Mouse (Mus musculus): ENCODE data around the gene Ksr2.

The Ksr2 gene

DNA sequence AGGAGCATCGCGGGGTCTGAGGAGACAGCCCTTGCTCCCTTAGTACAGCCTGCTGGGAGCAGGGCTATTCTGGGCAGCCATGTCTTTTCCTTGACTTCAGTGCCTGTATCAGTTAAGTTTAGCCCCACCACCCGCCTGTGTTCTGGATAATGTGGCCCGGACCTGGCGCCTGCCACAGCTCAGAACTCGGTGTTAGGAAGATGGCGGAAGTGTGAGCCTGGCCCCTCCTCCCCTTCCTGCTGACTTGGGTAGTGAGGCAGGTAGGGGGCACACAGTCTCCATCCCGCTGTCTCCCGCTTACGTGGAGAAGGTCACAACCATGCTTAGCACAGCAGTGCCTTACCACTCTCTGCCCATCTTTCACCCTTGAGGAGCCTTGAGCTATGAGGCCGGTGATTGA is 68.2 kb downstream of the Ksr2 start:
- no peak for DNase-seq (ENCODE audit: low spot score)

DNA sequence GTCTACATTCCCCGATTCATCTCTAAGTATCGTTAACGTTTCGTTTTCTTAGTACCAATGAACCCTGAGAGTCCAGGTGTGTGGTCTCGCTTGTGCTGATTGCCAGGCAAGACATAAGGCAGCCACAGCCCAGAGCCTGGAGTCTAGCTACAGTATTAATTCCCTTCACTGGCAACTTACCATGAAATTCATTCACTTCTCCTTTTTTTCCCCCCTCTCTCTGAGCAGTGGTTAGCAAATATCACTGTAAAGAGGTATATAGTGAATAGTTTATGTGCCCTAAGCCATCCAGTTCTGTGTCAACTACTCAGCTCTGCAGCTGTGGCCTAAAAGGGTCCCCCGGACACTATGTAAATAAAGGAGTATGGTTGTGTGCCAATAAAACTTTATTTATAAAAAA is 71.6 kb downstream of the Ksr2 start:
- DNase-seq (ENCODE audit: low spot score): no peak

DNA sequence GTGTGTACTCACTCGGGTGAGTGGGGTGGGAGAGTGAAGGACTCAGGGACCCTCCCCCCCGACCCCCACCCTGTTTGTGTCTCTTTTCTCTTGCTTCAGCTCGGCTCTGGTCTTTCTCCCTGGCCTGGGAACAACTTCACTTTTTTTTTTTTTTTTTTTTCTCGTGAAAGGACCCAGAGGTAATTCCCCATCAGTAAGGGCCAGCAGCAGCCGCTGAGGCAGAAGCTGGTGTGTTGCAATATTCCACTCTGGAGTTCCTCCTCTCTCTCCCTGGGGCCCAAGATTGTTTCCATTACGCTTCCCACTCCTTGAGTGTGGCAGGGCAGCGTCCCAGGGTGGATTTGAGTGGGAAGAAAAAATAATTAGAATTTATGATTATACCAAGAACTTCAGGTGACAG is 72.3 kb downstream of the Ksr2 start:
- DNase-seq (ENCODE audit: low spot score): no peak

DNA sequence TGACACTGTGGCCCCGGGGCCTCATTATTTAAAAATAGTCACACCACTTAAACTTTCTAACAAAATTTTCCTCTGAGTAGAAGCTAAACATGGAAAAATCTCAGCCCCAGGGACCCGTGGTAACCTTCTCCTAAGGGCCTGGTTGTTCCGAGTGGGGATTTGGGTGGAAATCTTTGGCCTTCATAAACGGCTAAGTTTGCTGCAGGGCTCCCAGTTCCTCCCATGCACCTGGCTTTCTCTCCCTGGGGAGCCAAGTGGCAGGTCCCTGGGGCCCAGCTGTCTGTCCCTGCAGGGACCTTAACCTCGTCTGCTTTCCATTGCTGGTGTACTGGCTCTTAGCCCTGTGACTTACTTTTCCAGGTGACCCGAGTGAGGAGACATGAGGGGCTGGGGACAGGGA is 74.4 kb downstream of the Ksr2 start:
- DNase-seq (ENCODE audit: low spot score): no peak

DNA sequence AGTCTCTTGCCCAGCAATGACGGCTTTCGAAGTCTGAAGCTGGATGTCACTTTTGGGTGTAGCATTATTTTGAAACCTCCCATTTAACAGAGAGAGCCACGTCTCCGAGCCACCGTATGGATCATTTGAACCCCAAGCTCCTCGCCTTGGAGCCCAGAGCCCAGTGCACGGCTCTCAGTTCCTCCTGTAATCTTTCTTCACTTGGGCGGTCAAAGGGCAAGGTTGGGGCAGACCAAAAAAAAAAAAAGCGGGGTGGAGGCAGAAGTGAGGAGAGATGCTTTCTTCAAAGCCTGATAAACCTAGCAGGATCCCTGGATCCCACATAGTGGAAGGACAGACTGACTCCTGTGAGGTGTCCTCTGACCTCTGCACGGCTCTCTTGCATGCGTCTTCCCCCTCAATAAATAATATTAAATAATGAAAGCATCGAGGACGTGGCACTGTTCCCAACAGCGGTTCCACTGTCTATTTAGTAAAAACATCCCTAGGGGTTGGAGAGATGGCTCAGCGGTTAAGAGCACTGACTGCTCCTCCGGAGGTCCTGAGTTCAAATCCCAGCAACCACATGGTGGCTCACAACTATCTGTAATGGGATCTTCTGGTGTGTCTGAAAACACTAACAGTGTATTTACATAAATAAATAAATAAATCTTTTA is 75.0 kb downstream of the Ksr2 start:
- no peak for DNase-seq (ENCODE audit: low spot score)

DNA sequence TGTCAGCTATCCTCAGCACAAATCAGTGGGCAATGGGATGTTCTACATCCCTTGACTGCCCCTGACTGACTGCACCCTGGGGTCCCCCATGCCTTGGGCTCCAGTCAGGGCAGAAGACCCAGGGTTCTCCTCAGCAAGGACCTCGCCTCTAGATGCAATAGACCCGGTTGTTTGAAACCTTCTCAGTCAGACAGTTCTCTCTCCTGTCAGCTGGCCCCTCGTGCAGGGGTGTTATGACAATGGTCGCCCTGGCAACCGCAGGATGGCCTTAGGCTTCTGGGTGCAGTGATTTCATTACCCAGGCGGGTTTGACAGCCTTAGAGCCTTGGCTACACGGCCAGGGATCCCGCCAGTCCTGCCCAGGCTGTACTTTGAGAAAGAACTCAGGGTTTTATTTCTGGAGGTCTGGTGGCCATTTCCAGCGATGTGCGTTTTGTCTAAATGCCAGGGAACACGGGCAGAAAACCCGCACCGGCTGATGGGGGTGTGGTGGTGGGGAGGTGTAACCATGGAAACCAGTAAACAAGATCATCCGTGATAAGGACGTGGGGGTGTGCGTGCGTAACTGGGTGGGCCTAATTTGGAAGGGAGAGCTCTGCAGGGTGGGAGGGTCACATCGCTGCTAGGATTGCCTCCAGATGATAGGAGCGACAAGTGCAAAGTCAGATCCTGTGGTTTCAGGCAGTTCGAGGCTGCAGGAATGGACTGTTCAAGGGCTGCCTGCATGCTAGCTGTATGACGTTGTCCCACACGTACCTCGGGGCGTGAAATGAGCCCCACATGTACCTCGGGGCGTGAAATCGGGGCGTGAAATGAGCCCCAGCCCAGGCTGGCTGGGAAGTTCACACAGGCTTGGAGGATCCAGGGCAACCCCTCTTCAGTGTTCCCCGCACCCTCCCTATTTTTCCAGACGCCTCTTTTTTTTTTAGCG is 79.4 kb downstream of the Ksr2 start:
- no peak for DNase-seq (ENCODE audit: low spot score)

DNA sequence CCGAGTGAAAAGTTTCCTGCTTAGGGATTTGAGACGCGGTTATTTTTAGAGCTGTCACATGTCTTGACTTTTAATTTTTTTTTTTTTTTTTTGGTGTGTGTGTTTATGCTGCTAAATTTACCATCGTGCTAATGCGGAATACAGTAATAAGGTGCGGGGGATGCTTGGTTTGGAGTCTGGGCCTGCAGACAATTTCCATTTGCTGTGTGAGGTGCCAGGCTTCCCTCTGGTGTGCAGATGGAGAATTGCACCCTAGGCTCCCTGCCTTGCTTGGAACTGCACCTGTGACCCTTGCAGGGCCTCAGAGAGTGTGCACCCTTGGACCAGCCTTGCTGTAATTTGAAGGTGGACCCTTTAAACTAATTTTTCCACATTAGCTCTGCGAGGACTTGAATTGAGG is 80.1 kb downstream of the Ksr2 start:
- DNase-seq (ENCODE audit: low spot score): no peak

DNA sequence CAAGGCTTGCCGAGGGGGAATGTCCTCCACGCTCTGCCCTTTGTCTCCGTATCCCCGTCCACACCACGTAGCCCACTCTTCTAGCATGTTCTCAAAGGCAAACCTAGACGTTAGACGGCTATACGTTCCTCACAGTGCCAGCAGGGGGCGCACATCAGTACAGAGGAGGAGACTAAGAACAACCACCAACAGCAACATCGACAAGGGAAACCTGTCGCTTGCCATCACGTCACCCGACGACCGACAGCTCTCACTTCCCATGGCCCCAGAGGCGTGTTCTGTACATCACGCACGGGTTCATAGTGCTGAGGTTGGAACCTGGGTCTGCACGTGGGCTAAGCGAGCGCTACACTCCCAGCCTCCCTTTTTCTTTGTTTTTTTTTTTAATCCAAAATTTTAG is 83.3 kb downstream of the Ksr2 start:
- DNase-seq (ENCODE audit: low spot score): no peak

DNA sequence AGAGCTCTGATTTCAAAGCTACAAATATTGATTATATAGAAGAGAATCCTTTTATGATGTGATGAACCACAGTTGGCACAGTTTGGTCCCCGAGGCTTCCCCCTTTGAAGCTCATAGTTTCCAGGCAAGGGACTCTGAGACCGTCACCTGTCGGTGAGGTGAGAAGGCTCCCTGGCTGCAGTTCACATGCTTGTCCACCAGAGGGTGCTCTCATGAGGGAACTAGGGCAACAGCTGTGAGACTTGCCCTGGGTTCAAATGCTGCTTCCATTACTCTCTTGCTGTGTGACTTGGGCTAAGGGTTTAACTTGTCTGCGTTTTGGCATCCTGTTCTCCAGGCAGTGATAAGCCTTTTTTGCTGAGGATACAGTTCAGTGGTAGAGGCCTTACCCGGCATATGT is 88.8 kb downstream of the Ksr2 start:
- no peak for DNase-seq (ENCODE audit: low spot score)

DNA sequence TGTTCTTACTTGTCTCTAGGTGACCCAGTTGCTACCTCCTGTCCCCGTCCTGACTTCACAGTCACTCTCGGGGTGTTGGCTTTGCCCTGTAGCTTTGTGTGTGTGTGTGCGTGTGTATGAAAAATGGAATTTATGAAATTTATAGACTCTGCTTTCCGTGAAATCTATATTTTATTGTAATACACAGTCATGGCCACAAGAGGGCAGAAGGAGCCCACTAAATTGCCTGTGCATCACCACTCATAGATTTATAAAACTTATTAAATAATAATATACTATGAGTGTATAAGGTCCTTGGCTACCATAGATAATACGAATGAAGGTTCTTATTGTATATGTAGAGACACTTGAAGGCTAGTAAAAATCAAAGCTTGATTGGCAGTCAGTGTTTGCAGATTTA is 90.6 kb downstream of the Ksr2 start:
- DNase-seq (ENCODE audit: low spot score): no peak

DNA sequence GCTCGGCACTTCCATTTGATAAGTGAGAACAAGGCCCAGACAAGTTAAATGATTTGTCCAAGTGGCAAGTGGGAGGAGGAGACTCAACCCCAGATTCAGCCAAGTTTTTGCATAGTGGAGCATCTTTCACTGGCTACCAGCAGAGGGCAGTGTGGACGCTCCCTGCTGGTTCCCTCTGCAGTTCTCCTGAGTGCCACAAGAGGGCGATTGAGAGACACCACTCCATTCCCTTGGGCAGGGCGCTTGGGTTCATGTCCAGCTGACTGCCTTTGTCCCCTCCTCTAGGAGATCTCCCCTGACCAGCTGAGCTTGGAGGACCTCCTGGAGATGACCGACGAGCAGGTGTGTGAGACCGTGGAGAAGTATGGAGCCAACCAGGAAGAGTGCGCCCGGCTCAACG is 91.4 kb downstream of the Ksr2 start:
- no peak for DNase-seq (ENCODE audit: low spot score)

DNA sequence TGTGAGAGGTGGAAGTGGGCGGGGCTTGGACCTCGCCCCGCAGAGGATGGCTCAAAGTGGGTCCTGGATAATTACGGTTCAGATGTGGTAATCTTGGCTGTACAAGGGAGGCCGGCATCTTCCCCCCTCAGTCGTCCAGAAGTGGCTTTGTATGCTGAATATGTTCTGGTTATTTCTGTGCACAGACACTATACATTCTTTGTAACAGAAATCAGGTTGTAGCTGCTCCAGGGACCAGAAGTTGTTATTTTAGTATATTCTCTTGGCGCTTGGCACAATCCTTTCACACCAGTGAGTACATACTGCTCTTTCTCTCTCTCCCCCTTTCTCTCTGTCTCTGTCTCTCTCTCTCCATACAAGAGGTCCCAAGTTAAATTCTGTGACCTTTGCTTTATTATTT is 92.0 kb downstream of the Ksr2 start:
- no peak for DNase-seq (ENCODE audit: low spot score)

DNA sequence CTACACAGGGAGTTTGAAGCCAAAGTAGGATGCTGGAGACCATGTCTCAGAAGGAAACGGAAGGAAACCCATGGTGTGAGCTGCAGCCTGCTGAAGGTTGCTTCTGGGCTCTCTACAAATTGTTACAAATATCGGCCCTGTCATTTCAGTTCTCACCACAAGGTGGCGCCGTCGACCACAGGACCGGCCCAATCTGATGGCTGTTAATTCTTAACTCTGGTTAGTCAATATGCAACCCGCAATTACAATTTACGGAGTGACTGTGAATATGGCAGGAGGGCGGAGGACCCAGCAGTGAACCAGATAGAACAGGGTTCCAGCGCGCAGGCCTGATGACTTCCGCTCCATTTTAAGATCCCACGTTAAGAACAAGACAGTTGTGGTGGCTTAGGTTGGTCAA is 92.6 kb downstream of the Ksr2 start:
- no peak for DNase-seq (ENCODE audit: low spot score)

DNA sequence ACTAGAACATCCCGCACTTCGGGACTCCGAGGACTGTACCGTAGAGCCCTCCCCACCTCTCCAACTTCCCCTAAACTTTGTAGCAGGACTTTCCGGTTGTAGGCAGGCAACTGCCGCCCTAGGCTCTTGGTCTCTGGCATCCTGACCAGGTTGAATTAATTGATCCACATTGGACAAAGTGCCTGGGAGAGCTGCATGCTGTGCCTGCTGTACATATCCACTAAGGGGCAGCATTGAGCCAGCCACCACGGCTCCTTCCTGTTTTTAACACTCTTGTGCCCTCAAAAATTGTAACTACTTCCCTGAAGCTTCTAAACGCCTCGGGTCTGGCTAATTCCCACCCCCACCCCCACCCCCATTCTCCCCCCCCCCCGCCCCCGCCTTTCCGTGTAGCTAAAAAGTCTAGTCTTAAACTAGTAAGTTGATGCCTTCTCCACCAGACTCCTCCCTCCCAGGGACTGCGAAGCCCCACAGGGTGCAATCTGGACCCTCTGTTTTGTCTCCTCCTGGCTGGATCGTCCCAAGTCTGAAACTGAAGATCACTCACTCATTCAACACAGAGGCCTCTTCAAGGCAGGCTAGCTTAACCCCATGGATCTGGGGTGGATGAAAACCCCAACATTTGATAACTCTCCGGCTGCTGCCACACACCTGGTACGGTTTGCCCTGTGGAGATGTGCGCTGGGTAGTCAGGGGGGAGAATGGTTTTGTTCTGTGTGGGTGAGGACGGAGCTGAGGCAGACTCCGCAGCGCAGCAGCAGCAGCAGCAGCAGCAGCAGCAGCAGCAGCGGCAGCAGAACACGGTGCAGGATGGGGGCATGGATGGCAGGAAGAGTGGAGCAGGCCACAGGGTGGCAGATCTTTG is 95.9 kb downstream of the Ksr2 start:
- DNase-seq (ENCODE audit: low spot score): no peak

DNA sequence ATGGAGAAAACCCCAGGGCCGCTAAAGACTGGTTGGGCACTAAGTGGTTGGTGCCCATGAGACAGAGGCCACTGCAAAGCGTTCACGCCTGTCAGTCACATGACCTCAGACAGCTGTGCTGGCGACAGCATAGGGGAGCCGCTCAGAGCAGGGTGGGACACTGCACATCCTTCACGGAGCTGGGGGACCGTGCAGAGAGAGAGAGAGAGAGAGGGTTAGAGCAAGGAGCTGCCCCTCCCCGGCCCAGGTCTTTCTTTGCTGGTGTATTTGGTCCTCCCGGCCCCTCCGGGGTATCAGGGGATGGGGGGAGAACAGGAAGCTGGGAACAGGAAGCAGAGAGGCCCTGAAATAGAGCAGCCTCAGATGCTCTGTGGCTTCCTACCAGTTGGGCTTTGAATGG is 97.1 kb downstream of the Ksr2 start:
- DNase-seq (ENCODE audit: low spot score): no peak

DNA sequence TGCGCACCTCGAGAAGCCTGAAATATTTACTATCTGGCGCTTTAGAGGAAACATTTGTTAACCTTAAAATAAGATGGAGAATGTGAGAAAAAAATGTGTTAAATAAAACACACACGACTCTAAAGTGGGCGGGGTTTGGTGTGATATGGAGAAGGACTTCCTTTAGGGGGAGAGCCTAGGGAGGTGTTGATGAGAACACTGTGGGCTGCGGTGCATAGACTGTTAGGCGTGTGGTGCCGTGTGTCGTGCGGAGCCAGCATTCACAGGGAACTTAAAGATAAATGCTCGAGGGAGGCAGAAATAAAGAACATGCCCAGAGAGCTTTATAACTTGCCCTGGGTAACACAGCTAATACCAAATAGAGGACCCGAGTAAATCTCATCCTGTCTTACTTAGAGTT is 101.6 kb downstream of the Ksr2 start:
- DNase-seq (ENCODE audit: low spot score): no peak

DNA sequence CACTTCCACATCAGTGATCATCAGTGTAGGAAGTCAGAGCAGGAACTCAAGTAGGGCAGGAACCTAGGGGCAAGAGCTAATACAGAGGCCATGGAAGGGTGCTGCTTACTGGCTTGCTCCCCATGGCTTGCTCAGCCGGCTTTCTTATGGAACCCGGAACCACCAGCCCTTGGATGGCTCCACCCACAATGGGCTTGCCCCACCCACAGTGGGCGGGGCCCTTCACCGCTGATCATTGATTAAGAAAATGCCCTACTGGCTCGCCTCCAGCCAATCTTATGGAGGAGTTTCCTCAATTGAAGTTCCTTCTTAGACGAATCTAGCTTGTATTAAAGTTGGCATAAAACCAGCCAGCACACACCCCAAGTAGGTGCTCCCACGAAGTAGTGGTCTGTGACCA is 102.1 kb downstream of the Ksr2 start:
- no peak for DNase-seq (ENCODE audit: low spot score)

DNA sequence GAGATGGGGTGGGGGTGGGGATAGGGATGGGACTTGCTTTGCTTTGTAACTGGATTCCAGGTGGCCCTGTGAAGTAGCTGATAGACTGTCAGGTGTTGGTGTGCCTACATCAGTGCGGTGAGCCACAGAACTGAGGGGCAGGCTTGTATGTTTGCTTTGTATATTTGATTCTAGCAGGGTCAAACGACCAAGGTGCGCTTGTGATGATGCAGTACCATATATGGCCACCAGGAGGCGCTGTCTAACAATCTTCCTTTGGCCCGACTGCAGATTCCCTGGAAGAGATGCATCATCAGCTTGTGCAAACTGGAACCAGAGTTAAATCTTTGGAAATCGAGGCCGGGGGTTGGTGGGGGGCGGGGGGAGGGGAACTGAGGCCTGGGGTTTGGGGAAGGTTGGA is 102.8 kb downstream of the Ksr2 start:
- no peak for DNase-seq (ENCODE audit: low spot score)

DNA sequence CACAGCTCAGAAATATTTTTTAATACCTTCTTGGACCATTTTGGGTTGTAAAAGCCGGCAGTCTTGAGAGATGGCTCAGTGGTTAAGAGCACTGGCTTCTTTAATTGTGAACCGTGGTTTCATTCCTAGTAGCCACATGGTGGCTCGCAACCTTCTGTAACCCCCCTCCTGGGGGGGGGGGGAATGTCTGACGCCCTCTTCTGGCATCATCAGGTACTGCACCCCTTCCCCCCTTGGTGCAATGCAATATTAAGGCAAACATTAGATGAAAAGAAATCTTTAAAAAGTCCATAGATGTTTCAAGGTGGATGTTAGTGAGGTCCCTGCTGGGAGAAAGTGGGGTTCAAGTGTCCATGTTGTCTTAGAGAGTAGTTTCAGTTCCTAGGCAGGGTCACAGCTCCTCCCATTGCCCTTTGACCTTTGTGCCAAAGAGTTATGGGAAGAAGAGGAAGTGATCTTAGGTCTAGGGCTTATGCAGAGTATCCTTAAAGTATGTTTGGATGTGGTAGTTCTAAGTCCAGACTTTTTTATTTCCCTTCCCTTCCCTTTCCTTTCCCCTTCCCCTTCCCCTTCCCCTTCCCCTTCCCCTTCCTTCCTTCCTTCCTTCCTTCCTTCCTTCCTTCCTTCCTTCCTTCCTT is 106.2 kb downstream of the Ksr2 start:
- no peak for DNase-seq (ENCODE audit: low spot score)

DNA sequence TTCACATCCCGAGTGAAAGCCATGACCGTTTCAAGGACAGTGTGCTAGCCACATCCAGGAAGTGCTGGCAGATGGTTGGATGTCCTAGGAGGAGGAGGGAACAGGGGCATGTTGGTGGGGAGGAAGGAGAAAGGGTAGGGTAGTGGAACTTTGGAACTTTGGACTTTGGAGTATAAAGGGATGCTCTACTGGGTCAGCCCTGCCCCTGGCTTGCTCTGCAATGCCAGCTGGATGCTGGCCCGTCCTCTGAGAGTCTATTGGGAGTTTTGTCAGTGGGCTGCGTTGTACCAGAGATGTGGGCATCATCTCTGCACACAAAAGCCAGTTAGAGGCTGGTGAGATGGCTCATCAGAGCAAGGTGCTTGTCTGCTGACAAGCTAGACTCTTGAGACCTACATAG is 107.4 kb downstream of the Ksr2 start:
- DNase-seq (ENCODE audit: low spot score): no peak

DNA sequence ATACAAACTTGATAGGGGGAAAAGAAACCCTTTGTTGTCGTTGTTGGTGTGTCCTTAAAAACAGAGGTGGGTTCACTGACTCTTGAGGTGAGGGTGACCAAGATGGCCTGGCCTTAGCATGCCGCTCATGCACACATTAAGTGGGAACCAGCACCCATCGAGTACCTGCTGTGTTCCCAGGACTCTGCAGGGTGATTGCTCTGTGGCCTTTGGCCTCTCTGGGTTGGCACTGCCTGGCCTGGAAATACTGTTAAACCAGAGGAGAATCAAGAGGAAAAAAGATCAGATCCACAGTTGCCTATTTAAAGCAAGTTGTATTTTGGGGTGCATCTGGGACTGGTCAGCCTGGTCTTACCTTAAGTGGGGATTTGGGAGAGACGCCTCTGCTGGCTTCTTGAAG is 107.9 kb downstream of the Ksr2 start:
- no peak for DNase-seq (ENCODE audit: low spot score)

DNA sequence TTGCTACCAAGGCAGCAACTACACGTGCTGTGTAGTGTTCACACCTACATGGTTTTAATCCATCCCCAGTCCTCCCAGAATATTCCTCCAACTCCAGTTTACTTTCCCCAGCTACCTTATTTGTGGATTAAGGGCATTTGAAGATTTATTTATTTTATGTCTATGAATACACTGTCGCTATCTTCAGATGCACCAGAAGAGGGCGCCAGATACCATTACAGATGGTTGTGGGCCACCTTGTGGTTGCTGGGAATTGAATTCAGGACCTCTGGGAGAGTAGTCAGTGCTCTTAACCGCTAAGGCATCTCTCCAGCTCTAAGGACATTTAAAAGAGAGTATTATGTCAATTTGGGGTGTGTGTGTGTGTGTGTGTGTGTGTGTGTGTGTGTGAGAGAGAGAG is 108.7 kb downstream of the Ksr2 start:
- no peak for DNase-seq (ENCODE audit: low spot score)

All from layer of hippocampus, adult 9-10 months (tissue).